Mouse (Mus musculus) gastrocnemius, postnatal 10 days (tissue): ENCODE data around the gene Clspn. TPM values are rescaled to one million over a fixed set of nuclear protein-coding genes. Genes with fewer than 3 reads are reported as not detected.
"Not testable (repeated sequence)": the region's sequence is repeated elsewhere in the genome, so short reads cannot be mapped to it uniquely, and the experiment has no call there.

ENCODE experiments used
- DNase-seq: peaks from one replicate; pipeline ENCODE4 v3.0.0; 2021; ENCODE audit warnings: mixed read lengths
- long read RNA-seq, 2 experiments: library from polyadenylated mRNA; stranded (forward); transcript quantifications; one replicate each; pipeline ENCODE4 v2.0.0; 2021
- total RNA-seq, 2 experiments: library from RNA; stranded (reverse); gene quantifications; 2 replicates each; pipeline ENCODE4 v1.2.3; 2021

Gene Clspn
- 1 to 10 TPM; 5.7 to 6.9 TPM for total RNA-seq
- long read RNA-seq, experiment 1, partial matches to known transcripts: 1 of 1 reads
- long read RNA-seq, experiment 1, other reads (novel, unspliced or antisense): 0 of 1 reads
- long read RNA-seq, experiment 2: 0 reads

DNA sequence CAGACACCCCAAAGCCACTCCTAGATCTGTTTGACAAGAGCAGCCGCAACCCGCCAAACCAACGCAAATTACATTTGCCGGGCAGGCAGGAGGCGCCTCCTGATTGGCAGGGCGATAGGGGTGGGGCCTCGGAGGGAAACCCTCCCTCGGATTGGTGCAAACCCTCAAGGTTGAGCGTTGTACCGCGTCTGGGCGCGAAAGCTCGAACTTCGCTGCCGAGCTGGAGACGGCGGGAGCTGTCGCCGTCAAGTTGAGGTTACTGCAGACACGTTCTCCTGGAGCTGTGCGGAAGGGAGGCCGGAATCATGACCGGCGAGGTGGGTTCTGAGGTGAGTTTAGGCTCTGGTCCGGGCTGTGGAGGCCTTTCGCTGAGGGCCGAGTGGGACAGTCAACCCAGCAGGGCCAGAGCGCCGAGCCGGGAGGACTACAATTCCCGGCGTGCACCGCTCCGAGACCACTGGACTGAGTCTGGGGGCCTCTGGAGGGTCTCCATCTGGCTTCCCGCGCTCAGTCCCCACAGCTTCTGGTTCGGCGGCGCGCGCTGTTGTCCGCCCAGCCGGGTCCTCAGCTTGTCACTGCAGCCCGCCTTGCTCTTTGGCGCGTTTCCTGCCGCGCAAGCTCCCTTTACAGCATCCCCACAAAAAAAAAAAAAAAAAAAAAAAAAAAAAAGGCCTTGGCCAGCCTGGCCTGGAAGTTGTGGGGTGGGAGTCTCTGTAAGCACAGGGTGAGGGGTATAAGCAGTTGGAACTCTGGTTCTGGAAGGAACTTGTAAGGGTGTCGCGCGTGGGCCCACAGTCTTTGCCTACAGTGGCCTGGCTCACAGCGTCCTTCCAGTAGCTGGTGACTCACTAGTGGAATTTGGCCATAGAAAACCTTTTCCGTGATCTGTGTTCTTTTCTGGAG lies at the start of gene Clspn:
Clspn (plus strand) TSS at position 127 of the 903 bp plus-strand sequence.
- DNase-seq: peak; percentile 84

DNA sequence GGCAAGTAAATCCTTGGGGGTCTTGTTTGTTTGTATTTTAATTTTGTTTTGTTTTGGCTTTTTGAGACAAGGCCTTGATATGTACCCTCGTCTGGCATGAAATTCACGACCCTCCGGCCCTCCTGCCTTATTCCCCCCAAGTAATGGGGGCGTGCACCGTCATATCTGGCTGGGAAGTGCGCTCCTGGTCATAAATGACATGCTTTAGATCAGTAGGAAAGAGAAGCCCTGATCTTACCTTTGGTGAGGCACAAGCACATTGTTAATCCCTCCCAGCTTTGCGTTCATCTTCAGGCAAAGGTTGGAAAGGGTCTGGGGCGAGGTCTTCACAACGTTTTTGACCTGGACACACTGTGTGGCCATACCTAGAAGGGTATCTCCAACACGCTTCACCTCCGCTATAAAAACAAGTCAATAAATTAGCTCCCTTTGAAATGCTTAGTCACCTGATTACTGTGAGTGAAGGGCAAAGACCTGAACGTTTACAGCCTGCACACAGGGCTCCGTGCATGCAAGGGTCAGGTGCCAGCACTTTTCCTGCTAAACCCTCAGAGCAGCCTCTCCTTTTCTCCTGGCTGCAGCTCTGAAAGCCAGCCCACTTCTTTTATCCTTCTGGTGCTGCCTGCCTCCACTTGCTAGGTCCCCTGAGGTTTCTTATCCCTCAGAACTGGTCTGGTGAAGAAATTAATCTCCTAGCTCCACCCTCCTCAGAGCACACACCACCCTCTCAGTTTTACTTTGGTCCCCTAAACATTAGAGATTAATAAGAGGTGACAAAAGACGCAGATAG lies 48.4 kb upstream of the Clspn start:
- DNase-seq: no peak

DNA sequence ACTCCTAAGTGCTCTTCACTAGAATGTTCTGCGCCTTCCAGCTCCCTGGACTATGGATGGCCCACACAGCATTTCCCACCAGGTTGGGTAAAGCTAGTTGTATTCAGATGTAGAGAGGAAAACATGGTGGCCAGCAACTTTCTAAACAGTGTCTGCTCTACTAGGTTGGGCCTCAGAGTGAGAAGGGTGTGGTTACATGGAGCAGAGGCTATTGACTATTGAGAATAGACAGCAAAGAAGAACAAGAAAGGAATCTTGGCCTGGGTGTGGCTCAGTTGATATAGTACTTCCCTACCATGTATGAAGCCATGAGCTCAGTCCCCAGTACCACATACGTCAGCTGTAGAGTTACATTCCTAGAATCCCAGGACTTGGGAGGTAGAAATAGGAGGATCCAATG lies 47.7 kb upstream of the Clspn start:
- no peak for DNase-seq

DNA sequence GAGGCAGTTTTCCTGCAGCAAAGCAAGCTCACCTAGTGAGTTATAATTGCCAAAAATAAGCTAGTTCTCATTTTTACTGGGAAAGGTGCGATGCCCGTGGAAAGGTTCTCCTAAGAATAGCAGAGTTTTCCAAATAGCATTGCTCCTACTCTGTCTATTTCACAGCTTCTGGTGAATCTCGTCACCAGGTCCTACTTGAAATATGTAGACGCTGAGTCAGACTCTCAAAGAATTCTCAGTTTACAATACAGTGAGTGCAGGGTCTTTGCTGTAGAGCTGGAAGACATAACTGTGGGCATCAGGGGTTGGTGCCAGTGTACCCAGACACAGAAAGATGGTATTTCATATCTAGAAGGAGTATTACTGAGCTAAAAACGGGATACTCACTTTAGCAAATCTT lies 45.7 kb upstream of the Clspn start:
- no peak for DNase-seq

DNA sequence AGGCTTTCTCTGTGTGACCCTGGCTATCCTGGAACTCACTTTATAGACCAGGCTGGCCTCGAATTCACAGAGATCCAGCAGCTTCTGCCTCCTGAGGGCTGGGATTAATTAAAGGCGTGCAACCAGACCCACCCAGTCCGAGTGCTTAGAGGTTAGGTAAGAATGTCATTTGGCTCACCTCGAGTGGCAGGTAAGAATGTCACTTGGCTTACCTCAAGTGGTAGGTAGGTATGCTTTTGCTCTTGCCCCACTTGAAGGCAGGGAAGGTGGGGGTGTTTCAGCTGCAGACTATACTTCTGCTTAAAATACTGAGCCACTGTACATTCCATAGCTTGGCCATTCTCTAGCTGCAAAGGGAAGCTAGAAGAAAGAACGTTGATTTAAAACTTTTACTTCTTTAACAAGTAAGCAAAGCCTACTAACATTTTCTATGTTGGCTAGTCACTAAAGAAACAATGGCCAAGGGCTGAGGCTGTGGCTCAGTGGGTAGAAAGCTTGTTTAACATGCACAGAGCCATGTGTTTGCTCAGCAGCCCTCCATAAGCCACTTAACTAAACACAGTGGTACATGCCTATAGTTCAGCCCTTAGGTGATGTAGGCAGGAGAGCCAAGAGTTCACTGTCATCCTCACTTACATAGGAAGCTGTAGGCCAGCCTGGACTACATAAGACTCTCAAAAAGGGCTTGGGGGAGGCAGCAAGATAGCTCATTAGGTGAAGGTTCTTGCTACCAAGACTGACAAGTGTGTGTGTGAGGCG lies 44.2 kb upstream of the Clspn start:
- DNase-seq: no peak

DNA sequence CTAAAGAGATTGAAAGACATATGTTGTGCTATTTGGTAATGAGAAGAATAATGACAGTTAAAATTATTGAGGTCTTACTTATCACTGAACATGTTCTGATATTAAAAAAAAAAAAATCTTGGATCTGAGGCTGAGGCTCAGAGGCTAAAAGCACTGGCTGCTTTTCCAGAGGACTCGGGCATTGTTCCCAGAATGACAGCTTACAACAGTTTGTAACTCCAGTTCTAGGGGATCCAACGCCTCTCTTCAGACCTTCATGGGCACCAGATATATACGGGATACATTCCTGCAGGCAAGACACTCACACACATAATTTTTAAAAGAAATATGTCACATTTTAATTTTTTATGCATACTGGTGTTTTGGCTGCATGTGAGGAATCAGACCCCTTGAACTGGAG lies 30.6 kb upstream of the Clspn start:
- no peak for DNase-seq

DNA sequence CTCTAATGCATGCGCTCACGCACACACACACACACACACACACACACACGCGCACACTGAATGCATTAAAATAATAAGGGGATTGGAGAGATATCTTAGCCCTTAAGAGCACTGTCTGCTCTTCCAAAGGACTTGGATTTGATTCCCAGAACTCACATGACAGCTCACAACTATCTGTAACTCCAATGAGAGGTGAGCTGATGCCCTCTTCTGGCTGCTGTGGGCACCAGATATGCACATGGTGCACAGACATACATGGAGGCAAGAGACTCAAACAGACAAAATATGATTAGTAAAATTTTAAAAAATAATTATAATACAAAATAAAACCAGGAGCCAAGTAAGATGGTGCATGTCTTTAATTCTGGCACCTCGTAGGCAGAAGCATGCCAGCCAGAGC lies 29.9 kb upstream of the Clspn start:
- no peak for DNase-seq

DNA sequence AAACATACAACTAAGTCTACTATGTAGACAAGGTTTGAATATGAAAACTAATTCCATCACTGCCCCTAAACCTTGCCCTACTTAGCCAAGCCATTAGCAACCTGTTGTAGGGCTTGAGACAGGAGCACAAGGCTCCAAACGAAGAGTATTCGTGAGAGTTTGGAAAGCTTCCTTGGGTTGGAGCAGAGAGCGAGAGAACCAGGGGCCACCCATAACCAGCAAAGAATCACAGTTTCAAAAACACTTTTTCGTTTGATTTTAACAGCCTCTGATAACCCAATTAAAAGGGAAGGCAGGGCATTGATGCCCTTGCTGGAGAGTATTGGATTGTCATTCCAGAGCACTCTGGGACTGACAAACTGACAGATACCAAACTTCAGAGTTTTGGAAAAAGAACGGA lies 24.4 kb upstream of the Clspn start:
- DNase-seq: no peak

DNA sequence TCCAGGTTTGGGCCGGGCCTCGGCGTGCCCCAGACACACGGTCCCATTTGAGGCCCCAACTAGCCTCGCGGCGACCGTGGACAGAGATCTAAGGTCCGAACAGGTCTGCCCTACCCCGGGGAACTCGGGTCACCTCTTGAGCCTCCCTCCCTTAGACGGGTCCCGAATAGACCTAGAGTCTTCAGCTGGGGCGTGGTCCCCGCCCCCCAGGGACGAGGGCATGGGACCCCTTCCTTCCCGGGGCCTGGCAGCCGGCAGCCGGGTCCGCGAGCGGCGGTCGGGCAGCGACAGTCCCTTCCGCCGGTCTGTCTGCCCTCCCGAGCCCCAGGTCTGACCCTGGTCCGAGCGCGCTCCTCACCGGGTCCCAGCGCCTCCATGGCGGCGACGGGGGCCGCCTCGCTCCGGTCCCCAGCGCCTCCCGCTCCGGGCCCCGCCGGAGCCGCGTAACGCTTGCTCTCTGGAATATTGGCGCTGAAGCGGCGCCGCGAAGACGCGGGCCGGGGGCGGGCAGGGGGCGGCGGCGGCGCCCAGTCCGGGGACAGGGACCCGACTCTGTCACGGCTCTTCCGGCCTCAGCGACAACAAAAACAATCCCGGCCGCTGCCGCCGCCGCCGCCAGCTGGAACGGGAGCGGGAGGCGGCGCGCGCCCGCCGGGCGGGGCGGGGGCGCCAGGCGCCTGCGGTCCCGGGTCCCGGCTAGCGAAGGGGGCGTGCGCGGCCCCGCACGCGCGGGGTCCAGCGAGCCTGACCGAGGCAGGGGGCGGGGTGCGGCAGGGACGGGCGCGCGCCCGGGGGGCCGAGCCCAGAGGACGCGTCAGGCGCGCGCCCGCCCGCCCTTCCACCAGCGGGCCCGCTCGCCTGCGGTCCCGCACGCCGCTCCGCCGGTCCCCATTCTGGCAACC lies 23.7 kb upstream of the Clspn start, which contains the start of gene Ago4:
Ago4 (minus strand) TSS at position 646 of the 902 bp plus-strand sequence.
- DNase-seq: peak; percentile 70

DNA sequence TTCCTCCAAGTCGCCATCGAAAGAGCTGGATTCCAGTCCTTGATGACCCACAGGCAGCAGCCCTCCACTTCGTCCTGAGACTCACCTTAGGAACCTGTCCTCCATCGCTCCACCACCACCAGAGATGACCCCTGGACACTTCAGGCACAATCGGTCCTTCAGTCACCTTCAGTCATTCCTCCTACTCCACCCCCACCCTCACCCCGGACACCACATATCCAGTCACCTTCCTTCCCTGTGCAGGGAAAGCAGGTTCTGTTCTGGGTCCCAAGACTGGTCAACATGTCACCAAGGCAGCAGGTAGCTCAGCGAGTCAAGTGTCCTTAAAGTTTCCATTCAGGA lies 23.0 kb upstream of the Clspn start:
- no peak for DNase-seq

DNA sequence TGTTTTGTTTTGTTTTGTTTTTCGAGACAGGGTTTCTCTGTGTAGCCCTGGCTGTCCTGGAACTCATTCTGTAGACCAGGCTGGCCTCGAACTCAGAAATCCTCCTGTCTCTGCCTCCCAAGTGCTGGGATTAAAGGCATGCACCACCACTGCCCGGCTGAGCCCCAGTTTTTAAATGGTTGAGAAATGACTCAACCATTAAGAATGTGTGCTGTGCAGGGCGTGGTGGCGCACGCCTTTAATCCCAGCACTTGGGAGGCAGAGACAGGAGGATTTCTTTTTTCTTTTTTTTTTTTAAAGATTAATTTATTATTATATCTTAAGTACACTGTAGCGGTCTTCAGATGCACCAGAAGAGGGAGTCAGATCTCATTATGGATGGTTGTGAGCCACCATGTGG lies 21.1 kb upstream of the Clspn start:
- DNase-seq: not testable (repeated sequence)

DNA sequence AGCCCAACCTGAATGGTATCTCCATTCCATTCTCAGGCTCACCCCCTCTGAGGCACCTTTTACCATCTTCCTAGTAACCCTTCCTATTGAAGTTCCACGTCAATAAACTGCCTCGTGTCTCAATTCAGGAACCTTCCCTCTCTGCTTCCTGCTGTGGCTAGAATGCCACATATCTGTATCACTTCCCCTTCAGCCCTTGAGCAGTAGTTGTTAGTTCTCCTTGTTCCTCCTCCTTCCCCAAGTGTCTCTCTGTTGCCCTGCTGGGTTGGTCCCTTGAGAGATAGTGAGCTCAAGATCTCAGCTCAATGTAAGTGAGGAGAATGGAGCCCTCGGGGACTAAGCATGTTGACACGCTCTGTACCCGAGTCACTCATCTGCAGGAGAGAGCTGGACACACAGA lies 19.9 kb upstream of the Clspn start:
- DNase-seq: no peak

DNA sequence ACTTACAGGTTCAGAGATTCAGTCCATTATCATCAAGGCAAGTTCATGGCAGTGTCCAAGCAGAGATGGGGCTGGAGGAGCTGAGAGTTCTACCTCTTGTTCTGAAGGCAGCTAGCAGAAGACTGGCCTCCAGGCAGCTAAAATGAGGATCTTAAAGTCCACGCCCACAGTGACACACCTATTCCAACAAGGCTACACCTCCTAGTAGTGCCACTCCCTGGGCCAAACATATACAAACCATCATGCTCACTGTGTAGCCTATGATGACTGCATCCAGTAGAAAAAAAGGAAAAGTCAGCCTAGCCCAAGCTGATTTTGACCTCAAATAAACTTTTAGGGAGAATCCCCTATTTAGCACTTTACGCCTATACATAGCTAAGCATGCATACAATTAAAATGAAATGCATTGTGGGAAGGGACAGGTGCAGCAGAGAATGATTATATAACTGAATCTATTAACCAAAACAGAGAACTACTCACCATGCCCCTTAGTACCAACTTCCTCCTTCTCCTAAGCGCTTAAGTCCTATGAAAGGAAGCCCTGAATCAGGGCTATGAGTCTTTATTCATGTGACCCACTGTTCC lies 16.2 kb upstream of the Clspn start:
- DNase-seq: no peak

DNA sequence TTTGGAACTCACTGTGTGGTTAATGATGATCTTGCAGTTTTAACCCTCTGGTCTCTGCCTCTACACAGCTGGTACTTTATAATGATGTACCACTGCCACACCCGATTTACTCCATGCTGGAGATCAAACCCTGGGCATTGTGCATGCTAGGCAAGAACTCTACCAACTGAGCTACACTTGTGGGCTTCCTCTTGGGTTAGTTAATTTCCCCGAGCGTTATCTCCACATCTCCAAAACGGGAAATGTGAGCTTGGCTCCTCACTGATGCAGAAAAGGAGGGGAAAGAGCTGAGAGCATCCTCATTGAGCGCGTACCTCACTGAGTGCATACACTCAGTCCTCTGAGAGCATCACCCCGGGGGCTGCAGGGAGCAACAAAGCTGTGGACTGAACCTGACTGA lies 13.9 kb upstream of the Clspn start:
- DNase-seq: no peak

DNA sequence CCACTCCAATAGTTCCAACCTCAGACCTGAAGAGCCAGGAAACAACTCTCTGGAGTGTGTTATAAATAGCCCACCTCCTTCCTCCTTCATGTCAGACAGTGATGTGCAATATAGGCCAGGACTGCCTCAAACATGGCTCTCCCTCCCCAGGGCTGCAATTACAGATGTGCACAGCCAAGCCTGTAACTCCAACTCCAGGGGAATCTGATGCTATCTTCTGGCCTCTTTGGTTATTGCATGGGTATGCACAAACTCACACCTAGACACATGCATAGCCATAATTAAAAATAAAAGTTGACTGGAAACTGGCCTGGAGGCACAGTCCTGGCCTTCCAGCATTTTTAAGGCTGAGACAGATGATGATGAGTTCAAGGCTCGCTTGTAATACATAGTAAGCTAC lies 11.7 kb upstream of the Clspn start:
- DNase-seq: no peak

DNA sequence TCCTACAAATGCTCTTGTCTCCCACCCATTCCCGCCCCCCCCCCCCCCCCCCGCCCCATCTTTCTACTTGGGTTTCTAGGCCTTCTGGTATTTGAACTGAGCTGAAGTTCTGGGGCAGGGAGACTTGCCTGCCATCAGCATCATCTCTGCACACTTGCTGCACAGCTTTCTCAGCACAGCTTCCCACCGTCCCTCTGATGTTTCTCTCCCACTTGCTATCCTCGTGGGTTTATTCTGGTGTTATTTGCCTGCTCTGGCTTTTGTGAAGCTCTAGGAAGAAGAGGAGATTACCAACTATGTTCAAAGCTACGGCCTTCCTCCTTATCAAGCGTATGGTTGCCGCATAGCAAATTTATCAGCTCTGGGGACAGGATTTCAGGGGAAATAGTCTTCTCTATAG lies 11.0 kb upstream of the Clspn start:
- DNase-seq: no peak

DNA sequence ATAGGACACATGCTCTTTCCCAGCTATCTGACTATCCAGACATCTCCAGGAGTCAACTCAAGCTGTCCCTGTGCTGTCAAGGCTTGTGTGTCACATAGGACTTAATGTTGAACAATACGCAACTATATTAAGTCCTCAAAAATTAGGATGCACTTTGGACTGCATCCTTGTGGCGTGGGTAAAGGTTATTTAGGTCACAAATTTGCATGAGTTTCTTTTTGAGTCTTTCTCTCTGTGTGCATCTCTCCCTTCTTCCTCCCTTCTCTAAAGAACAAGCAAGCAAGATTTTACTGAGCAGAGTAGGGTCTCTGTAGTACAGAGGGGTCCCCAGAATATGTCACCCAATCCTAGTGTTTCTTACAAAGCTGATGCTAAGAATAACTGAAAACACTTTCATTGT lies 10.6 kb upstream of the Clspn start:
- DNase-seq: no peak

DNA sequence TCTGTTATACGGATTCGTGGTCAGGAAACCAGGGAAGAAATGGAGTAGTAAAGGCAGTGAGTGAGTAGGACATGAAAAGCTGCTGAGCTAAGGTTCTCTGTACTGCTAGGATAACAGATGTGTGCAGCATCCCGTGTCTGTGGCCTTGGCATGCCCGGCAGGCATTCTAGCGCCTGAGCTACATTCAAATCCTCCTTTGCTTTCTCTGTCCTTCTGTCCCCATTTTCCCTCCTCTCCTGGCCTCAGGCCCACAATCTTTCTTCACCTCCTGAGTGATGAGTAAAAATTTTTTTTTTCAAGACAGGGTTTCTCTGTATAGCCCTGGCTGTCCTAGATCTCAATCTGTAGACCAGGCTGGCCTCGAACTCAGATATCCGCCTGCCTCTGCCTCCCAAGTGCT lies 4.6 kb upstream of the Clspn start:
- no peak for DNase-seq

DNA sequence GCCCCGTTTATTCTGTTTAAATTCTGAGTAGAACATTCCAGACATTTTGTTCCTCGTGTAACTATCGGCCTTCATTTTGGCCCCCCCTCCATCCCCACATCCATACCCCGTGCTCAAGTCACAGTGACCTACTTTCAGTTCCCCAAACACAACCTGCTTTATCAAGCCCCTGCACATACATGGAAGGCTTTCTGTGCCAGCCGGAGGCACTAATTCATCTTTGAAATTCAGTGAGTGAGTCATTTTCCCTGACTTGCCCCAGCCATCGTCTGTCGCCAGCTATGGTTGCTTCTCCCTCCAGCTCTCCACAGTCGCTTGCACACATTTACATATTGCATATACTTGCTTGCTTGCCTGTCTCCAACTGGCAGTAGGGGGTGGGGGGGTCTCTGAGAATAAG lies 3.6 kb upstream of the Clspn start:
- no peak for DNase-seq

DNA sequence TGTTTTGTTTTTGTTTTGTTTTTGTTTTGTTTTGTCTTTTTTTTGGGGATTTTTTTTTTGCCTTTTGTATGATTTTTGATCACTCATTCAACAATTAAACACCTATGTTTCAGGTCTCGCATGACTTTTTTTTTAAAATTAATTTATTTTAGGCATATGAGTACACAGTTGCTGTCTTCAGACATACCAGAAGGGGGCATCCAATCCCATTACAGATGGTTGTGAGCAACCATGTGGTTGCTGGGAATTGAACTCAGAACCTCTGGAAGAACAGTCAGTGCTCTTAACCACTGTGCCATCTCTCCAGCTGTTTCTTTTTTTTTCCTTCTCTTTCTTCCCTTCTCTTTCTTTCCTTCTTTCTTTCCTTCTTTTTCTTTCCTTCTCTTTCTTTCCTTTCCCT lies 3.0 kb upstream of the Clspn start:
- DNase-seq: no peak

DNA sequence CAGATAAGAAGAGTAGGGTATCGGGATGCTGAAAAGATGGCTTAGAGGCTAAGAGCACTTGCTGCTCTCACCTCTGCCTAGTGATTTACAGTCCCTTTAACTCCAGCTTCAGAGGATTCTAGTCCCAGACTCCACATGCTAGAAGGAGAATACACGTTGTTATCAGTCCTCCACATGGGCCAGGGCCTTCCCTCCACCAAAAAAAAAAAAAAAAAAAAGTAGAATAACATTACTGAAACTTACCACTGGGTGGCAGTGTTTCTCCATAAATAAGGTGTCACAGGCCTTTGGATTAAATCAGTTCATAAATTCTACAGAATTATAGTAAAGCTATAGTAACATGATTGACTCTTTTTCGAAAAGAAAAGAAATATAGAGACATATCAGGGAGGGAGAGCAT lies 2.3 kb upstream of the Clspn start:
- DNase-seq: no peak
